Mouse (Mus musculus): Measurements from ENCODE around the gene Sars2.

DNA sequence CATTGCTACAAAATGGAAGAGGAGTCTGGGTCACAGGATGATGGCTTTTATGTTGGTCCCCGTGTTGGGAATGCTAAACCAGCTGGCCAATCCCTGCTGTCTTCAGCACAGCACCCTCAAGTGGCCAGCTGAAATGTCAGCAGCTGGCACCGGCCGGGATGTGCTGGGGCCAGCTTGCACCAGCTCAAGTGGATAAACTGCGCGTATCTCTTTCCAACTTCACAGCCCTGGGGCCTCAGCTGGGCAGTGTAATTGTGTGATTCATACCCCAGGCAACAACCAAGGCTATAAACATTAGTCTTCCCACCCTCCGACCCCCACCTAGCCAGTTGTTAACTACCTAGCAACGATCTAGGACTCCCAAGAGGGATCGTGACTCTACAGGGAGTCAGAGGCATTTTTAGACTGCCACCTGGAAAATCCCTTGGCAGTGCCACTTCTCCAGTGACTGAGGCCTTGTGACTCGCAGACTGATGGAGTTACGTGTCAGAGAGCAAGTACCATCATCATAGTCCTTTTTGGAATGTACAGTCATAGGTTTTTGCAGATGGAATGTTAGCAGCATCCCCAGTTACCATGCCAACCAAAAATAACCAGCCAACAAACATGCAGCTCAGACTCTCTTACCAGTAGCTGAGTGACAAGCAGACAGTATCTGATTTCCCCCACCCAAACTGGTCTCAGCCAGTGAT is 14.0 kb upstream of the Sars2 start:
- TF ChIP-seq EP300 (optimal IDR thresholded peaks at IDR 0.05) (no peak), CTCF (IDR thresholded peaks at IDR 0.05; ENCODE audit: low read depth) (peak; percentile 62)
